Mouse (Mus musculus): ENCODE results near the gene Plin1.

- TF ChIP-seq CTCF (IDR thresholded peaks at IDR 0.05; ENCODE audit: insufficient read depth, low read depth, low read length): no peak
- TF ChIP-seq POLR2A (IDR thresholded peaks at IDR 0.05; ENCODE audit: insufficient read depth, low read depth, low read length): no peak
Measured at GRCm38 (mm10) chr7:79765991-79766390, 33.3 kb upstream of the Plin1 start.
